Mouse (Mus musculus) MEL (cell line): ENCODE data around the gene Apbb2. TPM values are rescaled to one million over a fixed set of nuclear protein-coding genes. Genes with fewer than 3 reads are reported as not detected.

Experiments used
- DNase-seq: peaks from one replicate; pipeline ENCODE4 v3.0.0; 2011; ENCODE audit warnings: low read depth, low spot score
- H3K27ac ChIP-seq: 2 replicates; pipeline ENCODE4 v1.5.1; 2012; ENCODE audit warnings: low read depth, mild to moderate bottlenecking, control low read depth, low read length, moderate library complexity; ENCODE audit not compliant: control insufficient read depth
- H3K27me3 ChIP-seq, 2 experiments: fragments of 150-350 bp in 1 of 2; sonication (generic) in 1 of 2; 2 replicates each; pipeline ENCODE4 v1.6.1; 2012; ENCODE audit warnings: low read length in 2 of 2, mild to moderate bottlenecking in 2 of 2, improper control_type of control experiment in 1 of 2, moderate library complexity in 1 of 2; ENCODE audit not compliant: insufficient read depth in 2 of 2, control insufficient read depth in 1 of 2
- H3K36me3 ChIP-seq, 2 experiments: 2 replicates each; pipeline ENCODE4 v1.6.1; 2012 to 2014; ENCODE audit warnings: low read length in 2 of 2, improper control_type of control experiment in 1 of 2, inconsistent platforms in 1 of 2, mild to moderate bottlenecking in 1 of 2; ENCODE audit not compliant: insufficient read depth in 2 of 2, control insufficient read depth in 1 of 2
- H3K4me1 ChIP-seq, 2 experiments: fragments of 150-350 bp in 1 of 2; sonication (generic) in 1 of 2; 2 replicates each; pipeline ENCODE4 v1.6.1; 2012; ENCODE audit warnings: low read length in 2 of 2, improper control_type of control experiment in 1 of 2, mild to moderate bottlenecking in 1 of 2; ENCODE audit not compliant: insufficient read depth in 2 of 2, control insufficient read depth in 1 of 2
- H3K4me3 ChIP-seq, 2 experiments: fragments of 150-350 bp in 1 of 2; sonication (generic) in 1 of 2; 2 replicates each; pipeline ENCODE4 v1.5.1; 2012; ENCODE audit warnings: low read depth in 2 of 2, low read length in 2 of 2, mild to moderate bottlenecking in 2 of 2, moderate library complexity in 2 of 2, control low read depth in 1 of 2, improper control_type of control experiment in 1 of 2; ENCODE audit not compliant: control insufficient read depth in 1 of 2, insufficient read depth in 1 of 2
- H3K79me2 ChIP-seq: 2 replicates; pipeline ENCODE4 v1.6.1; 2012; ENCODE audit warnings: mild to moderate bottlenecking, low read length, moderate library complexity; ENCODE audit not compliant: control insufficient read depth, poor library complexity, insufficient read depth
- H3K9ac ChIP-seq: 2 replicates; pipeline ENCODE4 v1.6.1; 2012; ENCODE audit warnings: low read depth, mild to moderate bottlenecking, control low read depth, low read length, moderate library complexity; ENCODE audit not compliant: control insufficient read depth, poor library complexity, severe bottlenecking
- H3K9me3 ChIP-seq: fragments of 150-350 bp; sonication (generic); replicated peaks from 2 replicates; pipeline ENCODE4 v1.6.1; 2012; ENCODE audit warnings: mild to moderate bottlenecking, low read length, improper control_type of control experiment, moderate library complexity; ENCODE audit not compliant: insufficient read depth
- BHLHE40 ChIP-seq: IDR thresholded peaks from 2 replicates; pipeline ENCODE4 v1.6.1; 2012; ENCODE audit warnings: low read depth, mild to moderate bottlenecking, inconsistent platforms, low read length, improper control_type of control experiment, borderline replicate concordance
- CHD1 ChIP-seq: IDR thresholded peaks from 2 replicates; pipeline ENCODE4 v1.6.1; 2012; ENCODE audit warnings: low read depth, mild to moderate bottlenecking, inconsistent platforms, low read length, improper control_type of control experiment
- EP300 ChIP-seq, 2 experiments: IDR thresholded peaks; 2 replicates each; pipeline ENCODE4 v1.6.1; 2011; ENCODE audit warnings: improper control_type of control experiment in 2 of 2, low read length in 2 of 2, low read depth in 1 of 2, mild to moderate bottlenecking in 1 of 2
- GATA1 ChIP-seq: IDR thresholded peaks from 2 replicates; pipeline ENCODE4 v1.6.1; 2011; ENCODE audit warnings: low read depth, low read length, improper control_type of control experiment
- KAT2A ChIP-seq: conservative IDR thresholded peaks from 2 replicates; pipeline ENCODE4 v1.6.1; 2012; ENCODE audit warnings: low read depth, low read length, improper control_type of control experiment, inconsistent platforms
- MAX ChIP-seq: IDR thresholded peaks from 2 replicates; pipeline ENCODE4 v1.6.1; 2011; ENCODE audit warnings: low read length, improper control_type of control experiment
- POLR2AphosphoS2 ChIP-seq: IDR thresholded peaks from 2 replicates; pipeline ENCODE4 v1.6.1; 2011; ENCODE audit warnings: low read length, improper control_type of control experiment
- POLR2AphosphoS5 ChIP-seq: IDR thresholded peaks from 2 replicates; pipeline ENCODE4 v1.6.1; 2012; ENCODE audit warnings: low read depth, borderline replicate concordance, mild to moderate bottlenecking, inconsistent platforms, low read length, moderate library complexity, mixed read lengths
- SMC3 ChIP-seq: IDR thresholded peaks from 2 replicates; pipeline ENCODE4 v1.6.1; 2011; ENCODE audit warnings: low read depth, low read length, improper control_type of control experiment
- TAL1 ChIP-seq: IDR thresholded peaks from 2 replicates; pipeline ENCODE4 v1.6.1; 2012; ENCODE audit warnings: mild to moderate bottlenecking, inconsistent platforms, low read length, moderate library complexity, mixed read lengths
- TCF12 ChIP-seq: IDR thresholded peaks from 2 replicates; pipeline ENCODE4 v1.6.1; 2014; ENCODE audit warnings: low read depth, mild to moderate bottlenecking, inconsistent platforms, low read length, improper control_type of control experiment, moderate library complexity
- UBTF ChIP-seq: IDR thresholded peaks from 2 replicates; pipeline ENCODE4 v1.6.1; 2012; ENCODE audit warnings: low read depth, mild to moderate bottlenecking, inconsistent platforms, low read length, improper control_type of control experiment, moderate library complexity, borderline replicate concordance; ENCODE audit not compliant: insufficient read depth
- USF2 ChIP-seq, 2 experiments: IDR thresholded peaks; 2 replicates each; pipeline ENCODE4 v1.6.1; 2011 to 2012; ENCODE audit warnings: improper control_type of control experiment in 2 of 2, low read length in 2 of 2, borderline replicate concordance in 1 of 2, inconsistent platforms in 1 of 2, low read depth in 1 of 2, mild to moderate bottlenecking in 1 of 2; ENCODE audit not compliant: insufficient read depth in 1 of 2
- ZC3H11A ChIP-seq: IDR thresholded peaks from 2 replicates; pipeline ENCODE4 v1.6.1; 2012; ENCODE audit warnings: low read depth, mild to moderate bottlenecking, inconsistent platforms, low read length, improper control_type of control experiment
- ZNF384 ChIP-seq: IDR thresholded peaks from 2 replicates; pipeline ENCODE4 v1.6.1; 2012; ENCODE audit warnings: low read depth, mild to moderate bottlenecking, inconsistent platforms, low read length, improper control_type of control experiment
- polyA plus RNA-seq, 2 experiments: library from polyadenylated mRNA; stranded (reverse) in 1 of 2; unstranded in 1 of 2; fragments of >175 nt in 1 of 2; fragments of >200 nt in 1 of 2; gene quantifications; 2 replicates each; pipeline versions ENCODE4 v1.2.1 to v1.2.4; 2012; ENCODE audit warnings: low replicate concordance in 2 of 2, low read depth in 1 of 2; ENCODE audit not compliant: insufficient read length in 2 of 2, insufficient read depth in 1 of 2, missing spikeins in 1 of 2
- total RNA-seq: library from RNA; depleted of rRNA; stranded (reverse); fragments of 300-350 nt; gene quantifications from 2 replicates; pipeline ENCODE4 v1.2.3, GENCODE M21; 2012

Gene Apbb2
- total and polyA plus RNA-seq, 3 experiments, result not detected

GRCm38 (mm10) chr5:66458851-66459250, 159.7 kb downstream of the Apbb2 start:
- no peaks in the 10 kb centered on the region for H3K9me3 ChIP-seq
- DNase-seq, result no peak

DNA sequence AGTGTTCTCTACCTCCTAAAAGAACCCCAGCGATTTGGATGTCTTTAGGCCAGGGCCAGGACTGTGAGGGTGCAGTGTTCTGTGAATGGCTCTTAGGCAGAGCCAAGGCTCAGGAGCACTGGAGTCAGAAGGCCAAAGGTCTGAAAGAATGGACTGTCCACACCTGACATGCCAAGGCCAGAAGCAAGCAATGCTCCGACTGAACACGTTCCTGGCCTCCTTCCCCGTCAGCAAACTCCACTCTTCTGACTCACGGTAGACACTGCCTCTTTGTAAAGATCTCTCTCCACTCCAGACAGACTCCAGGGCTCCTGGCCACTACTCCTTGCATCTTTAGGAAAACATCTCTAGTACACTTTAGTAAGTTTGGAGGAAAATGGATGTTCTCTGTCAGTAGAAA, 163.3 kb downstream of the Apbb2 start:
- Histone ChIP-seq H3K27me3 (no peaks in the 10 kb centered on the region), H3K79me2 (no peaks in the 10 kb centered on the region), H3K4me1 (no peaks in the 10 kb centered on the region), H3K4me3 (no peak overlapping the region), H3K36me3 (no peaks in the 10 kb centered on the region), H3K27ac (no peak overlapping the region), H3K9me3 (no peaks in the 10 kb centered on the region), H3K9ac (no peak overlapping the region)
- TF ChIP-seq ZC3H11A (no peak), TCF12 (no peak), POLR2AphosphoS2 (no peak), POLR2AphosphoS5 (no peak), GATA1 (no peak), MAX (no peak), CHD1 (no peak), KAT2A (no peak), SMC3 (no peak), EP300 (IDR thresholded peaks at IDR 0.05; ENCODE audit: low read depth in 1 of 2, low read length in 2 of 2) (no peak), BHLHE40 (no peak), TAL1 (no peak)
- DNase-seq, result no peak

More at GRCm38 (mm10) chr5:66458851-66459250, 159.7 kb downstream of the Apbb2 start:
- H3K36me3 ChIP-seq, result no peaks in the 10 kb centered on the region
- no peak overlapping the region for H3K4me3 ChIP-seq
- H3K27me3 ChIP-seq, result no peaks in the 10 kb centered on the region
- no peaks in the 10 kb centered on the region for H3K4me1 ChIP-seq
- H3K79me2 ChIP-seq, result no peaks in the 10 kb centered on the region
- no peak overlapping the region for H3K27ac ChIP-seq
- no peak overlapping the region for H3K9ac ChIP-seq
- TF ChIP-seq GATA1 (no peak), USF2 (IDR thresholded peaks at IDR 0.05; ENCODE audit: borderline replicate concordance in 1 of 2, insufficient read depth in 1 of 2, low read depth in 1 of 2, low read length in 2 of 2) (no peak)

DNA sequence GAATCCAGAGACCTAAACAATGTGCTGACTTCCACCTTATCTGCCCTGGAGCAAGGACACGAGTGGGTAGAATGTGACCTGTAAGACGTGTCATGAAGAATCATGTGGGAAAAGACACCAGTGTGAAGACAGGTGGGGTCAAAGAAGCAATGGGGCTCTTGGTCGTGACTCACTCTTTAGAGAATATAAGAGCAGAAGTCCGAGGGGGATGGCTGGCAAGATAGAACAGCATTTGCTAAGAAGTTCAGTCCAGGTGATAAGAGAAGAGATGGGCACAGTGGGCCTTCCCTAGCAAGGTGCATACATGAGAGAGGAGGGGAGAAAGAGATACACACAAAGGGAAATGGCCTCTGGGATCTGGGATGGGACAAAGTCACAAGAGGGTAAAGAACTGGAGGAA, 163.8 kb downstream of the Apbb2 start:
- Histone ChIP-seq H3K4me3 (no peak overlapping the region), H3K79me2 (no peaks in the 10 kb centered on the region), H3K9ac (no peak overlapping the region), H3K36me3 (no peaks in the 10 kb centered on the region), H3K27ac (no peak overlapping the region), H3K4me1 (no peaks in the 10 kb centered on the region), H3K27me3 (no peaks in the 10 kb centered on the region), H3K9me3 (no peaks in the 10 kb centered on the region)
- no peak for DNase-seq
- TF ChIP-seq KAT2A (no peak), ZNF384 (no peak), UBTF (no peak), POLR2AphosphoS2 (no peak)
